Mouse (Mus musculus) neural tube, embryonic 15.5 days (tissue): Measurements from ENCODE around the gene H2-Q7. TPM values are rescaled to one million over a fixed set of nuclear protein-coding genes. Genes with fewer than 3 reads are reported as not detected.
"Not testable (repeated sequence)": the region's sequence is repeated elsewhere in the genome, so short reads cannot be mapped to it uniquely, and the experiment has no call there.

Experiments
- ATAC-seq: fragments of 200-750 bp; cut with Nextera tagmentation; 2 replicates; pipeline ENCODE4 v1.8.0; 2017; ENCODE audit warnings: mild to moderate bottlenecking, moderate TSS enrichment, moderate library complexity; ENCODE audit not compliant: low FRiP score
- H3K27ac ChIP-seq: fragments of 300-500 bp; sonication (generic); replicated peaks from 2 replicates; pipeline ENCODE4 v1.5.1; 2015; ENCODE audit warnings: mild to moderate bottlenecking, inconsistent platforms
- H3K27me3 ChIP-seq: fragments of 300-500 bp; sonication (generic); replicated peaks from 2 replicates; pipeline ENCODE4 v1.6.1; 2015; ENCODE audit warnings: inconsistent platforms
- H3K36me3 ChIP-seq: fragments of 300-500 bp; sonication (generic); 2 replicates; pipeline ENCODE4 v1.6.1; 2015; ENCODE audit warnings: inconsistent platforms
- H3K4me1 ChIP-seq: fragments of 300-500 bp; sonication (generic); 2 replicates; pipeline ENCODE4 v1.6.1; 2015; ENCODE audit warnings: inconsistent platforms
- H3K4me2 ChIP-seq: fragments of 300-500 bp; sonication (generic); 2 replicates; pipeline ENCODE4 v1.6.1; 2015; ENCODE audit warnings: inconsistent platforms, mild to moderate bottlenecking, moderate library complexity
- H3K4me3 ChIP-seq: fragments of 300-500 bp; sonication (generic); replicated peaks from 2 replicates; pipeline ENCODE4 v1.5.1; 2015; ENCODE audit warnings: mild to moderate bottlenecking, inconsistent platforms
- H3K9ac ChIP-seq: fragments of 300-500 bp; sonication (generic); replicated peaks from 2 replicates; pipeline ENCODE4 v1.6.1; 2015; ENCODE audit warnings: mild to moderate bottlenecking, inconsistent platforms
- H3K9me3 ChIP-seq: fragments of 300-500 bp; sonication (generic); replicated peaks from 2 replicates; pipeline ENCODE4 v1.6.1; 2016; ENCODE audit warnings: inconsistent platforms
- WGBS: fragments of 180-500 bp; shearing (Covaris S2); methylation state at CpG from one replicate; pipeline ENCODE4 v1.1.7; 2015; ENCODE audit warnings: mixed read lengths; 5-methylcytosine and 5-hydroxymethylcytosine counted together
- polyA plus RNA-seq: library from polyadenylated mRNA; unstranded; fragments of >200 nt; fragmentation: Nextera tagmentation; extraction: Ambion mirVana; gene quantifications from 2 replicates; pipeline ENCODE4 v1.2.1, GENCODE M21; 2015

H2-Q7 gene
- polyA plus RNA-seq, 1 experiment from 2014 or later, result 5.6 TPM

GRCm38 (mm10) chr17:35422360-35422759, 16.6 kb upstream of the H2-Q7 start:
- H3K4me2 ChIP-seq, ATAC-seq, H3K4me3 ChIP-seq, H3K27ac ChIP-seq, H3K9ac ChIP-seq, H3K36me3 ChIP-seq, H3K4me1 ChIP-seq, H3K9me3 ChIP-seq: not testable (repeated sequence)
- 92% methylated on average over 5 of the region's 5 CpGs for WGBS
- peaks cover 24% of the 10 kb centered on the region for H3K27me3 ChIP-seq

GRCm38 (mm10) chr17:35423131-35423810, 15.7 kb upstream of the H2-Q7 start:
- H3K9me3 ChIP-seq, H3K4me2 ChIP-seq, ATAC-seq, H3K4me3 ChIP-seq, H3K36me3 ChIP-seq, H3K27ac ChIP-seq, H3K4me1 ChIP-seq, H3K9ac ChIP-seq: not testable (repeated sequence)
- H3K27me3 ChIP-seq, result peaks cover 24% of the 10 kb centered on the region
- 80% methylated on average over 3 of the region's 3 CpGs for WGBS

- 95% methylated on average over 3 of the region's 3 CpGs for WGBS
- H3K4me3 ChIP-seq, H3K36me3 ChIP-seq, ATAC-seq, H3K9ac ChIP-seq, H3K4me2 ChIP-seq, H3K27ac ChIP-seq, H3K9me3 ChIP-seq, H3K4me1 ChIP-seq: not testable (repeated sequence)
- peaks cover 27% of the 10 kb centered on the region for H3K27me3 ChIP-seq
Measured at GRCm38 (mm10) chr17:35424106-35424505, 14.8 kb upstream of the H2-Q7 start.

GRCm38 (mm10) chr17:35424624-35425416, 14.1 kb upstream of the H2-Q7 start, which contains the start of gene H2-Q6:
H2-Q6 (plus strand) TSS chr17:35424850.
- Histone ChIP-seq H3K4me2 (peak within 1 kb of the TSS; percentile 58), H3K27me3 (peaks cover 32% of the 10 kb centered on the region), H3K4me3 (peak within 1 kb of the TSS; percentile 35), H3K9ac (0 out of 2 replicates have a peak within 1 kb of the TSS, but pooled peaks have one; percentile 8)
- peak; percentile 66 for ATAC-seq
- not testable (repeated sequence) for H3K9me3 ChIP-seq, H3K27ac ChIP-seq, H3K36me3 ChIP-seq, H3K4me1 ChIP-seq
- 2% methylated on average over 61 of the region's 66 CpGs for WGBS

GRCm38 (mm10) chr17:35425474-35425873, 13.5 kb upstream of the H2-Q7 start:
- Histone ChIP-seq H3K4me3 (peak overlapping the region; percentile 35), H3K27me3 (peaks cover 32% of the 10 kb centered on the region), H3K4me2 (peak overlapping the region; percentile 58)
- H3K27ac ChIP-seq, H3K9ac ChIP-seq, H3K4me1 ChIP-seq, H3K36me3 ChIP-seq, H3K9me3 ChIP-seq: not testable (repeated sequence)
- ATAC-seq, result peak; percentile 39; the same call in 1 of the 2 replicates
- 19% methylated on average over 28 of the region's 28 CpGs for WGBS

GRCm38 (mm10) chr17:35428883-35429282, 10.1 kb upstream of the H2-Q7 start:
- H3K27me3 ChIP-seq, result peaks cover 26% of the 10 kb centered on the region
- H3K27ac ChIP-seq, H3K9me3 ChIP-seq, H3K9ac ChIP-seq, H3K4me3 ChIP-seq, ATAC-seq, H3K36me3 ChIP-seq, H3K4me1 ChIP-seq, H3K4me2 ChIP-seq: not testable (repeated sequence)
- 91% methylated on average over 6 of the region's 6 CpGs for WGBS

- H3K36me3 ChIP-seq, H3K4me1 ChIP-seq, H3K9ac ChIP-seq, ATAC-seq, H3K4me2 ChIP-seq, H3K9me3 ChIP-seq, H3K27ac ChIP-seq, H3K4me3 ChIP-seq: not testable (repeated sequence)
- H3K27me3 ChIP-seq, result peaks cover 15% of the 10 kb centered on the region
- WGBS, result 90% methylated on average over 6 of the region's 6 CpGs
Measured at GRCm38 (mm10) chr17:35430671-35431070, 8.3 kb upstream of the H2-Q7 start.

- H3K4me2 ChIP-seq, H3K27ac ChIP-seq, H3K36me3 ChIP-seq, ATAC-seq, H3K27me3 ChIP-seq, H3K9me3 ChIP-seq, H3K4me1 ChIP-seq, H3K9ac ChIP-seq, H3K4me3 ChIP-seq: not testable (repeated sequence)
- 92% methylated on average over 3 of the region's 3 CpGs for WGBS
Measured at GRCm38 (mm10) chr17:35432167-35432566, 6.8 kb upstream of the H2-Q7 start.

- H3K9ac ChIP-seq, H3K9me3 ChIP-seq: not testable (repeated sequence)
Measured at GRCm38 (mm10) chr17:35434836-35435235, 4.1 kb upstream of the H2-Q7 start.

GRCm38 (mm10) chr17:35435577-35435976, 3.4 kb upstream of the H2-Q7 start:
- not testable (repeated sequence) for H3K9me3 ChIP-seq, ATAC-seq, H3K36me3 ChIP-seq, H3K4me2 ChIP-seq, H3K9ac ChIP-seq, H3K4me3 ChIP-seq, H3K27ac ChIP-seq, H3K4me1 ChIP-seq
- peaks cover 10% of the 10 kb centered on the region for H3K27me3 ChIP-seq
- 79% methylated on average over 3 of the region's 3 CpGs for WGBS

More at GRCm38 (mm10) chr17:35434836-35435235, 4.1 kb upstream of the H2-Q7 start:
- ATAC-seq, H3K4me3 ChIP-seq, H3K27ac ChIP-seq, H3K4me1 ChIP-seq, H3K27me3 ChIP-seq, H3K36me3 ChIP-seq, H3K4me2 ChIP-seq: not testable (repeated sequence)
- 9% methylated on average over 8 of the region's 8 CpGs for WGBS

GRCm38 (mm10) chr17:35437386-35437936, 1.5 kb upstream of the H2-Q7 start:
- H3K4me1 ChIP-seq, ATAC-seq, H3K4me2 ChIP-seq, H3K4me3 ChIP-seq, H3K9ac ChIP-seq, H3K36me3 ChIP-seq, H3K27ac ChIP-seq, H3K9me3 ChIP-seq: not testable (repeated sequence)
- WGBS, result 74% methylated on average over 1 of the region's 1 CpGs
- H3K27me3 ChIP-seq, result peaks cover 10% of the 10 kb centered on the region

- H3K4me1 ChIP-seq, result not testable (repeated sequence)
- 87% methylated on average over 3 of the region's 3 CpGs for WGBS
Measured at GRCm38 (mm10) chr17:35438395-35438794, 560 bp upstream of the H2-Q7 start.

More at GRCm38 (mm10) chr17:35438395-35438794, 560 bp upstream of the H2-Q7 start:
- H3K9ac ChIP-seq, H3K27ac ChIP-seq, H3K4me3 ChIP-seq, ATAC-seq, H3K9me3 ChIP-seq, H3K36me3 ChIP-seq: not testable (repeated sequence)
- Histone ChIP-seq H3K4me2 (peak overlapping the region; percentile 86; the same call in 1 of the 2 replicates), H3K27me3 (peaks cover 10% of the 10 kb centered on the region)
